Comparison of ENCODE assay signal across 14 mouse cellular contexts in genomic region chr1:167069741-167070140, GRCm38 (mm10).
DNase-seq lines count a peak whose midpoint lies in the region; ATAC-seq and TF ChIP-seq lines count a peak whose summit lies in the region.
"Had no signal": no experiment of that assay in that cellular context is flagged by ENCODE, and none has a peak within 500 bp of the region (broad histone marks: within the 10 kb centered on the region; RNA-seq: fewer than 3 reads in every experiment).

No protein-coding gene starts in this region.

- TF ChIP-seq CTCF in midbrain, postnatal 0 days (IDR thresholded peaks at IDR 0.05): no peak
- TF ChIP-seq CTCF in ES-Bruce4 (IDR thresholded peaks at IDR 0.05; ENCODE audit: low read depth, low read length): no peak

- H3K4me1 ChIP-seq in forebrain, embryonic 16.5 days (replicated peaks; ENCODE audit: control insufficient read depth, insufficient read depth, low read length): peaks cover 29% of the 10 kb centered on the region
- H3K4me1 ChIP-seq in forebrain, embryonic 11.5 days (replicated peaks; ENCODE audit: control insufficient read depth, insufficient read depth, low read length): no peaks in the 10 kb centered on the region
- H3K4me1 ChIP-seq in midbrain, embryonic 12.5 days: peaks cover 25% of the 10 kb centered on the region
- H3K4me1 ChIP-seq in midbrain, postnatal 0 days (ENCODE audit: insufficient read depth, low read length): no peaks in the 10 kb centered on the region
- no peaks in the 10 kb centered on the region for H3K4me1 ChIP-seq in ES-Bruce4 (ENCODE audit: control insufficient read depth, insufficient read depth, low read length)
- H3K4me1 ChIP-seq: limb, embryonic 12.5 days; stomach, embryonic 15.5 days had no signal

- H3K9me3 ChIP-seq in forebrain, embryonic 16.5 days (ENCODE audit: control insufficient read depth, low read length): no peaks in the 10 kb centered on the region
- no peaks in the 10 kb centered on the region for H3K9me3 ChIP-seq in forebrain, embryonic 11.5 days (ENCODE audit: control insufficient read depth, low read length)
- no peaks in the 10 kb centered on the region for H3K9me3 ChIP-seq in midbrain, embryonic 12.5 days
- no peaks in the 10 kb centered on the region for H3K9me3 ChIP-seq in midbrain, postnatal 0 days (ENCODE audit: low read length)
- H3K9me3 ChIP-seq in ES-Bruce4 (replicated peaks; ENCODE audit: control insufficient read depth, insufficient read depth, low read length, poor library complexity, severe bottlenecking): no peaks in the 10 kb centered on the region
- H3K9me3 ChIP-seq: limb, embryonic 12.5 days; stomach, embryonic 15.5 days had no signal

- H3K27ac ChIP-seq in forebrain, embryonic 16.5 days (ENCODE audit: low read length): no peak overlapping the region
- no peak overlapping the region for H3K27ac ChIP-seq in forebrain, embryonic 11.5 days (ENCODE audit: low read depth, low read length)
- H3K27ac ChIP-seq in midbrain, embryonic 12.5 days (replicated peaks): peak overlapping the region; percentile 61
- no peak overlapping the region for H3K27ac ChIP-seq in midbrain, postnatal 0 days (ENCODE audit: low read depth, low read length)
- no peak overlapping the region for H3K27ac ChIP-seq in ES-Bruce4 (ENCODE audit: insufficient read depth, low read length)
- H3K27ac ChIP-seq: limb, embryonic 12.5 days; stomach, embryonic 15.5 days had no signal

- WGBS in forebrain, embryonic 16.5 days: 53% methylated on average over 9 of the region's 9 CpGs
- 64% methylated on average over 9 of the region's 9 CpGs for WGBS in forebrain, embryonic 11.5 days
- WGBS in midbrain, embryonic 12.5 days: 68% methylated on average over 9 of the region's 9 CpGs
- WGBS in midbrain, postnatal 0 days: 58% methylated on average over 7 of the region's 9 CpGs

- no peak overlapping the region for H3K9ac ChIP-seq in forebrain, embryonic 16.5 days (replicated peaks; ENCODE audit: low read depth, low read length)
- no peak overlapping the region for H3K9ac ChIP-seq in forebrain, embryonic 11.5 days (ENCODE audit: low read length)
- no peak overlapping the region for H3K9ac ChIP-seq in midbrain, embryonic 12.5 days (replicated peaks)
- H3K9ac ChIP-seq in midbrain, postnatal 0 days (replicated peaks; ENCODE audit: low read length, poor library complexity, severe bottlenecking): no peak overlapping the region
- no peak overlapping the region for H3K9ac ChIP-seq in ES-Bruce4 (ENCODE audit: low read depth, poor library complexity, severe bottlenecking)
- H3K9ac ChIP-seq: limb, embryonic 12.5 days; liver, postnatal 0 days; stomach, embryonic 15.5 days had no signal

- H3K4me3 ChIP-seq in forebrain, embryonic 16.5 days (replicated peaks; ENCODE audit: low read length): no peak overlapping the region
- no peak overlapping the region for H3K4me3 ChIP-seq in forebrain, embryonic 11.5 days (ENCODE audit: low read depth, low read length)
- no peak overlapping the region for H3K4me3 ChIP-seq in midbrain, embryonic 12.5 days
- no peak overlapping the region for H3K4me3 ChIP-seq in midbrain, postnatal 0 days (ENCODE audit: low read depth, low read length)
- H3K4me3 ChIP-seq in ES-Bruce4 (ENCODE audit: low read depth, low read length): no peak overlapping the region
- H3K4me3 ChIP-seq: erythroblast, embryonic 14.5 days; gastrocnemius, adult 2 months; limb, embryonic 12.5 days; stomach, embryonic 15.5 days had no signal

- no peak overlapping the region for H3K4me2 ChIP-seq in forebrain, embryonic 16.5 days (ENCODE audit: low read length)
- H3K4me2 ChIP-seq in forebrain, embryonic 11.5 days (ENCODE audit: low read depth, low read length, severe bottlenecking): no peak overlapping the region
- H3K4me2 ChIP-seq in midbrain, embryonic 12.5 days (replicated peaks): no peak overlapping the region
- H3K4me2 ChIP-seq in midbrain, postnatal 0 days (ENCODE audit: low read depth, low read length, poor library complexity, severe bottlenecking): no peak overlapping the region
- H3K4me2 ChIP-seq: limb, embryonic 12.5 days; stomach, embryonic 15.5 days had no signal

- ATAC-seq in forebrain, embryonic 16.5 days: 0 out of 2 replicates have a peak, but pooled peaks have one; percentile 9
- ATAC-seq in forebrain, embryonic 11.5 days (replicated peaks; ENCODE audit: low FRiP score): no peak
- ATAC-seq in midbrain, embryonic 12.5 days (ENCODE audit: low FRiP score, low read depth): no peak
- no peak for ATAC-seq in midbrain, postnatal 0 days (ENCODE audit: low FRiP score)
- no peak for ATAC-seq in monocyte, adult 5-6 weeks (replicated peaks; ENCODE audit: insufficient number of reproducible peaks, low FRiP score, low TSS enrichment, poor library complexity, severe bottlenecking)
- ATAC-seq: liver, postnatal 0 days had no signal

- no peak for TF ChIP-seq POLR2A in ES-Bruce4 (IDR thresholded peaks at IDR 0.05; ENCODE audit: insufficient read depth, low read length)

- DNase-seq in forebrain, embryonic 11.5 days (ENCODE audit: low spot score): no peak
- DNase-seq in midbrain, postnatal 0 days (ENCODE audit: low spot score): no peak
- peak; percentile 75 for DNase-seq in cerebellum, adult 9-10 months
- no peak for DNase-seq in urinary bladder, postnatal 36 days (ENCODE audit: low spot score in 2 of 2)
- DNase-seq: gastrocnemius, adult 2 months; kidney, postnatal 25 days; liver, postnatal 0 days had no signal

- 0 out of 2 replicates have a peak, but pooled peaks have one; percentile 15 for TF ChIP-seq EP300 in ES-Bruce4 (IDR thresholded peaks at IDR 0.05; ENCODE audit: insufficient read depth, low read depth, low read length)

- H3K27me3 ChIP-seq in forebrain, embryonic 16.5 days (replicated peaks; ENCODE audit: control insufficient read depth, insufficient read depth, low read length): no peaks in the 10 kb centered on the region
- no peaks in the 10 kb centered on the region for H3K27me3 ChIP-seq in forebrain, embryonic 11.5 days (ENCODE audit: control insufficient read depth, insufficient read depth, low read length)
- H3K27me3 ChIP-seq in midbrain, embryonic 12.5 days: no peaks in the 10 kb centered on the region
- no peaks in the 10 kb centered on the region for H3K27me3 ChIP-seq in midbrain, postnatal 0 days (ENCODE audit: insufficient read depth, low read length)
- H3K27me3 ChIP-seq in ES-Bruce4 (ENCODE audit: control insufficient read depth, insufficient read depth, low read length, poor library complexity, severe bottlenecking): no peaks in the 10 kb centered on the region
- H3K27me3 ChIP-seq: limb, embryonic 12.5 days; stomach, embryonic 15.5 days had no signal

- H3K36me3 ChIP-seq in forebrain, embryonic 16.5 days (ENCODE audit: control insufficient read depth, insufficient read depth): no peaks in the 10 kb centered on the region
- H3K36me3 ChIP-seq in forebrain, embryonic 11.5 days (ENCODE audit: control insufficient read depth, insufficient read depth, low read length): no peaks in the 10 kb centered on the region
- H3K36me3 ChIP-seq in midbrain, embryonic 12.5 days: no peaks in the 10 kb centered on the region
- no peaks in the 10 kb centered on the region for H3K36me3 ChIP-seq in midbrain, postnatal 0 days (ENCODE audit: insufficient read depth, low read length)
- no peaks in the 10 kb centered on the region for H3K36me3 ChIP-seq in ES-Bruce4 (ENCODE audit: control insufficient read depth, insufficient read depth, low read length, poor library complexity, severe bottlenecking)
- H3K36me3 ChIP-seq: limb, embryonic 12.5 days; stomach, embryonic 15.5 days had no signal
